Mouse (Mus musculus): ENCODE measurements around the gene Cyp1a1.

DNA sequence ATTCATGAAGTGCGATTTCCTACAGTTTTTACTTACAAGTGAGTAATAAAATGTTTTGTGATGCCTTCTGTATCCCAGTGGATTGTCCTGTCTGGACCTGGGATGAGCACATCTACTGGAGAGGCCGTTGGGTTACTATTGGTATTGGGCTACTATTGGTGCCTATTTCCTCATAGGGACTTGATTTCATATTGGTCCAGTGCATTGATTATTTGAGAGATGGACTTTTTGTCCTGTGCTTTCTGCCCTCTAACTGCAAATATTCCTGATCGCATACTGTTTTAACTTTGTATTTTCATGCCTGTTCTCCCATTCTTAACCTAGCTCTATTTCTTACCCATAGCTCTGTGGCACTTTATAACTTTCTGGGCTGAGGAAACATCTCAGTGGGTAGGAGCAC lies 37.0 kb downstream of the Cyp1a1 start:
- TF ChIP-seq CTCF (IDR thresholded peaks at IDR 0.05; ENCODE audit: low read depth, low read length) (no peak), POLR2A (IDR thresholded peaks at IDR 0.05; ENCODE audit: extremely low read depth, insufficient read depth, low read length) (no peak)
